Mouse (Mus musculus) heart, postnatal 10 days (tissue): ENCODE results near the gene Gm20388. TPM values are rescaled to one million over a fixed set of nuclear protein-coding genes. Genes with fewer than 3 reads are reported as not detected.

Source experiments
- DNase-seq, 2 experiments: peaks; one replicate each; pipeline ENCODE4 v3.0.0; 2021
- intact Hi-C: fragments of 180-260 bp; cut with DNase I; formaldehyde crosslinking; loops from one replicate; pipeline ENCODE4 v1.15.1; 2025
- total RNA-seq, 2 experiments: library from RNA; stranded (reverse); gene quantifications; 2 replicates each; pipeline ENCODE4 v1.2.3; 2021

Gm20388 gene
- total RNA-seq, 2 experiments from 2014 or later: 2.0 to 2.2 TPM

- no peak for DNase-seq
- intact Hi-C loops: no loop called here
Observed at GRCm38 (mm10) chr8:123840578-123841345, 3930.1 kb downstream of the Gm20388 start.

DNA sequence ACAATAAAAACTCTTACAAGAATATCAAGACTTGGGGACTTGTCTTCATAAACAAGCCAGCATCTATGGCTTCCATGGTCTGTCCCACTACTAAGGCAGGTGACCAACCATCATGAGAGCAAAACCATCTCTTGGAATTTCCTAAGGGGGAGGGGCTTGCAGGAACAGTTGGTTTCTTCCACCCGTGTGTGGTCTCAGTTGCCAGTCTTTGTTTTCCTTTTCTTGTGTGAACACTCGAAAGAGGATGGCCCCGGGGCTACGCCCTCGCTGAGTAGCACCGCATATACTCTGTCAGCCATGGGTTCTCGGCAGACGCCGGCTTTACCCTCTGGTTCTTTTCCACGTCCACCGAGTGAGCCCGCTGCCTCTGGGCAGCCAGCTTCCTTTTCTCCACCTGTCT lies 3931.4 kb downstream of the Gm20388 start:
- intact Hi-C loops: no loop called here
- DNase-seq: no peak

- intact Hi-C loops: no loop called here
- no peak for DNase-seq
Observed at GRCm38 (mm10) chr8:123844341-123844740, 3933.7 kb downstream of the Gm20388 start.

GRCm38 (mm10) chr8:123845114-123845513 lies 3934.5 kb downstream of the Gm20388 start:
- no peak for DNase-seq
- intact Hi-C loops: no loop called here

- no peak for DNase-seq
- intact Hi-C loops: no loop called here
Observed at GRCm38 (mm10) chr8:123845991-123846390, 3935.3 kb downstream of the Gm20388 start.

- intact Hi-C loops: no loop called here
Observed at GRCm38 (mm10) chr8:123846509-123846908, 3935.9 kb downstream of the Gm20388 start.

GRCm38 (mm10) chr8:123847546-123847945 lies 3936.9 kb downstream of the Gm20388 start:
- intact Hi-C loops: no loop called here
- DNase-seq: no peak

More at GRCm38 (mm10) chr8:123846509-123846908, 3935.9 kb downstream of the Gm20388 start:
- no peak for DNase-seq

GRCm38 (mm10) chr8:123849352-123849751 lies 3938.7 kb downstream of the Gm20388 start:
- intact Hi-C loops: no loop called here

GRCm38 (mm10) chr8:123851590-123851989 lies 3940.9 kb downstream of the Gm20388 start:
- intact Hi-C loops: no loop called here
- DNase-seq: no peak

More at GRCm38 (mm10) chr8:123849352-123849751, 3938.7 kb downstream of the Gm20388 start:
- no peak for DNase-seq

DNA sequence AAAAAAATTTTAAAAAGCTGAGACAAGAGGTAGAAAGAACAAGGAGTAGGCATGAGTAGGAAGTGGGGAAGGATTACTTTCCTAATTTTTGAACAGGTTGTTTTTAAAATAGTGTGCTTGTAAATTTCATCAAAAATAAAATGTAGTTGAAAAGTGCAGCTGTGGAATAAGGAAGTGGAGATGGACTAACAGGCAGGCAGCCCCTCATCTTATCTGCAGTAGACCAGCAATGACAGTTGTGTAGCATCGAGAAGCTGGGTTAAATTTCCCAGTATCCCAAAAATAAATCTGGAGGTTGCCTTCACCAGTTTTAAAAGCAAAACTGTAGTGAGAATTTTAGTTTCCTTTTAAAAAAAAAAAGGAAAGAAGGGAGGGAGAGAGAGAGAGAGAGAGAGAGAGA lies 3943.6 kb downstream of the Gm20388 start:
- DNase-seq: no peak
- intact Hi-C loops: no loop called here

GRCm38 (mm10) chr8:123854733-123855475 lies 3944.3 kb downstream of the Gm20388 start:
- no peak for DNase-seq
- intact Hi-C loops: no loop called here

DNA sequence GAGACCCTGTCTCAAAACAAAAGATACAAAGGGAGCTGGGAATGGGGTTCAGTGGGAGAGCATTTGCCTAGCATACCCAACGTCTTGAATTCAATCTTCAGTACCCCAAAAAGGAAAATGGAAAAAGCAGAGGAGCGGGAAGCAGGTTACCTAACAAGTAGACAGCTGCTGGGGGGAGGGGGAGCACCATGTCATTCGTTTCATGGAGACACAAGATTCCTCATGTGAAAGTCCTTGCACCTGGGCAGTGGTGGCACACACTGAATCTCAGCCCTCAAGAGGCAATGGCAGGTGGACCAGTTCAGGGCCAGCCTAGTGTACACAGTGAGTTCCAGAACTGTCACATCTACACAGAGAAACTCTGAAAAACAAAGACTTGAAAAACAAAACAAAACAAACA lies 3946.7 kb downstream of the Gm20388 start:
- no peak for DNase-seq
- intact Hi-C loops: no loop called here

- intact Hi-C loops: no loop called here
- peak in 1 of 2 experiments; percentile 35 for DNase-seq
Observed at GRCm38 (mm10) chr8:123858574-123858940, 3947.9 kb downstream of the Gm20388 start.

GRCm38 (mm10) chr8:123858941-123859647 lies 3948.5 kb downstream of the Gm20388 start:
- intact Hi-C loops: no loop called here
- peak; percentile 91 to 93 for DNase-seq

DNA sequence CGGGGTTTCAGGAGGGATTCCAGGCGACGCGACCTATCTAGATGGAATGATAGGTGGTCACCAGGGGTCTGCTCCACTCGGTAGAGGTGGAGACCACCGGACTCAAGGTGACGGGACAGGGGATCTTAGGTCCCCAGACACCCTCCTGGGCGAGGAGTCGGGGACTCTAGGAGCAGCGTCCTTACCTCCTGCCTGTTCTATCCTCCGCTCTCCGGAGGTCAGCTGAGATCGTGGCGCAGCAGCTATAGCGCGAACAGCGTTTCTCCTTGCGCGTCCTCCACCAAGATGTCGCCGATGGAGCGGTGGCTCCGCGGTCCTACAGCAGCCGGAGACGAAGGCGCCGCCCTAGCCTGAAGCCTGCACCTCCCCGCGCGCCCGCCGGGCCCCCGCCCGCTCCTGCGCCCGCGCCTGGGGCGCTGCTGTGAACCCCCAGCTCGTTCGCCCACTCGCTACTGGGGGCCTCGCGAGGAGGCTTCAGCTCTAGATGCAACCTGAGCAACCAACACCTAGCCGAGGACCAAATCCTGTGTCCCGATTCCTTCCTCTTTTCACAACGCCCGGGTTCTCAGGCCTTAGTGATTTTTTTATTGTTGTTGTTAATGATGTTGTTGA lies 3949.1 kb downstream of the Gm20388 start, which contains the start of gene Ccsap:
TSS of gene Ccsap (minus strand) at position 562 of the 612 bp plus-strand sequence.
- intact Hi-C loops: no loop called here

GRCm38 (mm10) chr8:123860386-123860785 lies 3949.7 kb downstream of the Gm20388 start:
- no peak for DNase-seq
- intact Hi-C loops: no loop called here

More for the DNA sequence above, 3949.1 kb downstream of the Gm20388 start, which contains the start of gene Ccsap:
- DNase-seq: peak; percentile 53 to 57

DNA sequence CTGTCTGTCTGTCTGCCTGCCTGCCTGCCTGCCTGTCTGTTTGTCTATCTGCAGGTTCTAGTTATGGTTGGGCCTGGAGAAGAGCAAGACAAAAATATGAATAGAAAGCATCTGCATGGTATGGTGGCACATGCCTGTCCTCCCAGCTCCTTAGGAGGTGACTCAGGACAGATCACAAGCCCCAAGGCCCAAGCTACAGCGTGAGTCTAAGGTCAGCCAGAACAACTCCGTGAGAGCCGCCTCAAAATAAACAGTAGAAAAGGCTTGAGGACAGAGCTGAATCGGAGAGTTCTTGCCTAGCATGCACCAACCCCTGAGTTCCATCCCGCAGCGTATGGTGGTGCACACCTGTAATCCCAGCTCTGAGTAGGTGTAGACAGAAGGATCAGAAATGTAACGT lies 3955.1 kb downstream of the Gm20388 start:
- intact Hi-C loops: no loop called here

DNA sequence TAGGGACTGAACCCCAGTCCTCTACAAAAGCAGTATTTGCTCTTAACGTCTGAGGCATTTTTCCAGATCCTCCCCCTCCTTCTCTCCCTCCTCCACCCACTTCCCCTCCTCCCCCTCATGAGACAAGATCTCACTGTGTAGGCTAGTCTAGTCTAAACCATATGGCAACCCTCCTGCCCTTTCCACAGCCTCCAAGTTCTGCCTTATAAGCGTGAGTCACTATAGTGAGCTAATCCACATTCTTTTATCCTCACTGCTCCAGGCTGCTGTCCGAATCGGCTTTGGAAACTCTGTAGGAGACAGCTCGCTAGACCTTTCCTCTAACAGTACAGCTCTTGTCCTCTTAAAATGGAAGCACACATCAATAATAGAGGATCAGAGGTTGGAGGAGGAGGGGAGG lies 3956.3 kb downstream of the Gm20388 start:
- peak in 1 of 2 experiments; percentile 10 for DNase-seq
- intact Hi-C loops: no loop called here

More for the DNA sequence above, 3955.1 kb downstream of the Gm20388 start:
- DNase-seq: no peak

GRCm38 (mm10) chr8:123872048-123872447 lies 3961.4 kb downstream of the Gm20388 start:
- peak; percentile 22 to 57 for DNase-seq
- intact Hi-C loops: no loop called here

- no peak for DNase-seq
- intact Hi-C loops: no loop called here
Observed at GRCm38 (mm10) chr8:123873364-123873763, 3962.7 kb downstream of the Gm20388 start.

DNA sequence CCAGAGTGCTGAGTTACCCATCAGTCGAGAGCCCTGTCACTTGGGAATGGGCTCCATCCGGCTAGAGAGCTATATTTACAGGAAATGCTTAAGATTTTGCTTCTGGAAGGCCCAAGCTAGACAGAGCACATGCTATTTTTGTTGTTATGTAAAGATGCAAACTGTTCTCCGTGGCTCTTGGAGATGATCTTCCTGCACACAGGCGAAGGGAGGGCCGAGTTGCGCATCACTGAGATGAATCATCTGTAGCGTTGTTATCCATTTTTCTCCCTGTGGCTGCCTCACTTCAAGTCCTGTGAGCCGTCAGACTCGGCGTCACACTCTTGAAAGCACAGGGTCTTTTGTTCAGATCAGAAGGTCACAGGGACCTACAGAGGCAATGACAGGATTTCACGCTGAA lies 3963.7 kb downstream of the Gm20388 start:
- no peak for DNase-seq
- intact Hi-C loops: no loop called here
